Mouse (Mus musculus): ENCODE results near the gene Chd6. TPM values are rescaled to one million over a fixed set of nuclear protein-coding genes. Genes with fewer than 3 reads are reported as not detected.

Chd6 gene
- polyA plus RNA-seq, 1 experiment: 9.5 TPM

GRCm38 (mm10) chr2:160955331-160955730 lies 153.5 kb downstream of the Chd6 start:
- Histone ChIP-seq H3K4me1 (ENCODE audit: control insufficient read depth, insufficient read depth, insufficient read length) (no peaks in the 10 kb centered on the region), H3K36me3 (ENCODE audit: control insufficient read depth, insufficient read depth, low read length) (peaks cover 38% of the 10 kb centered on the region), H3K4me3 (ENCODE audit: extremely low read depth, insufficient read depth, insufficient read length) (no peak overlapping the region), H3K27me3 (ENCODE audit: control insufficient read depth, insufficient read depth, low read length) (no peaks in the 10 kb centered on the region), H3K27ac (ENCODE audit: insufficient read depth, low read length) (no peak overlapping the region)
- 86% methylated on average over 7 of the region's 7 CpGs for WGBS
- DNase-seq (ENCODE audit: low read depth in 1 of 2, low spot score in 2 of 2): no peak
- TF ChIP-seq POLR2A (IDR thresholded peaks at IDR 0.05; ENCODE audit: low read depth, low read length) (no peak), CTCF (IDR thresholded peaks at IDR 0.05; ENCODE audit: extremely low read depth, insufficient read depth, insufficient read length, insufficient replicate concordance) (no peak)

DNA sequence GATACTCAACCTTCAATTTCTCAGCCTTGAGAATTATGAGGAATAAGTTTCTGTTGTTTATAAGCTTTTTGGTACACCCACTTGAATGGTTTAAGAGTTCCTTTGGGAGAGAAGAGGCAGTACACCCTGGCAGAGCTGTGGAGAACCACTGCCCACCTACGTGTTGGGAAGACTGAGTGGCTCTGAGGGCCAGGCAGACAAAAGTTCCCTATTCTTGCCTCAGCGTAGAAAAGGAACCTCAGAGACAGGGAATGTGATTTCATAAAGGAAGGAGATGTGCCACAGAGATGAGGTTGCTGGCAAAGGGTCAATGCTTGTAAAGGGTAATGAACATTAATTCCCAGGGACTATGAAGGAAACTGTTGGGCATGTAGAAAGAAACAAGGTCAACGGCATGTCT lies 154.3 kb downstream of the Chd6 start:
- TF ChIP-seq CTCF (IDR thresholded peaks at IDR 0.05; ENCODE audit: extremely low read depth, insufficient read depth, insufficient read length, insufficient replicate concordance) (no peak), POLR2A (IDR thresholded peaks at IDR 0.05; ENCODE audit: low read depth, low read length) (no peak)
- H3K4me1 ChIP-seq (ENCODE audit: control insufficient read depth, insufficient read depth, insufficient read length): no peaks in the 10 kb centered on the region
- H3K4me3 ChIP-seq (ENCODE audit: extremely low read depth, insufficient read depth, insufficient read length): no peak overlapping the region
- no peak overlapping the region for H3K27ac ChIP-seq (ENCODE audit: insufficient read depth, low read length)
- no peak for DNase-seq (ENCODE audit: low read depth in 1 of 2, low spot score in 2 of 2)
- H3K27me3 ChIP-seq (ENCODE audit: control insufficient read depth, insufficient read depth, low read length): no peaks in the 10 kb centered on the region
- peaks cover 40% of the 10 kb centered on the region for H3K36me3 ChIP-seq (ENCODE audit: control insufficient read depth, insufficient read depth, low read length)
- WGBS: 89% methylated on average over 3 of the region's 3 CpGs

- H3K4me3 ChIP-seq (ENCODE audit: extremely low read depth, insufficient read depth, insufficient read length): no peak overlapping the region
- H3K27me3 ChIP-seq (ENCODE audit: control insufficient read depth, insufficient read depth, low read length): no peaks in the 10 kb centered on the region
- DNase-seq (ENCODE audit: low read depth in 1 of 2, low spot score in 2 of 2): no peak
- H3K4me1 ChIP-seq (ENCODE audit: control insufficient read depth, insufficient read depth, insufficient read length): no peaks in the 10 kb centered on the region
- 51% methylated on average over 7 of the region's 7 CpGs for WGBS
- H3K27ac ChIP-seq (ENCODE audit: insufficient read depth, low read length): no peak overlapping the region
- peaks cover 43% of the 10 kb centered on the region for H3K36me3 ChIP-seq (ENCODE audit: control insufficient read depth, insufficient read depth, low read length)
- TF ChIP-seq POLR2A (IDR thresholded peaks at IDR 0.05; ENCODE audit: low read depth, low read length) (no peak), CTCF (IDR thresholded peaks at IDR 0.05; ENCODE audit: extremely low read depth, insufficient read depth, insufficient read length, insufficient replicate concordance) (no peak)
Observed at GRCm38 (mm10) chr2:160953131-160953873, 155.6 kb downstream of the Chd6 start.

DNA sequence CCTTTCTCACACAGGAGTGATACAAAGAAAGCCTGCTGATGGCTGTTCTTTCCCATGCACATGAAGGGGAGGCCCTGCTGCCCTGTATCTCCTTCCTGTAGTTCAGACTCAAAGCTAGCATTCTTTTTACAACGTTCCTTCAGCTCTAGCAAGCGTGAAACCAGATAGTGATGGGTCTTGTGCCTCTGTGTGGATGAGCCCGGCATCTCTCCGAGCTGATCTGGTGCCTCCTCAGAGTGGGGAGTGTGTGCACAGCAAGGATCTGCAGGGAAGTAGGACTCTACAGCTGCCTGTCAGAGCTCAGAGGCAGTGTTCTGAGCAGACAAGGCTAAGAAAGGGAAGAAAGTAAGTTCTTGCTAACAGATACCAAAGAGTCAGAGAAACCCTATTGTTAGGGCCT lies 157.3 kb downstream of the Chd6 start:
- TF ChIP-seq POLR2A (IDR thresholded peaks at IDR 0.05; ENCODE audit: low read depth, low read length): no peak
- TF ChIP-seq CTCF (IDR thresholded peaks at IDR 0.05; ENCODE audit: extremely low read depth, insufficient read depth, insufficient read length, insufficient replicate concordance): no peak
- H3K36me3 ChIP-seq (ENCODE audit: control insufficient read depth, insufficient read depth, low read length): peaks cover 43% of the 10 kb centered on the region

DNA sequence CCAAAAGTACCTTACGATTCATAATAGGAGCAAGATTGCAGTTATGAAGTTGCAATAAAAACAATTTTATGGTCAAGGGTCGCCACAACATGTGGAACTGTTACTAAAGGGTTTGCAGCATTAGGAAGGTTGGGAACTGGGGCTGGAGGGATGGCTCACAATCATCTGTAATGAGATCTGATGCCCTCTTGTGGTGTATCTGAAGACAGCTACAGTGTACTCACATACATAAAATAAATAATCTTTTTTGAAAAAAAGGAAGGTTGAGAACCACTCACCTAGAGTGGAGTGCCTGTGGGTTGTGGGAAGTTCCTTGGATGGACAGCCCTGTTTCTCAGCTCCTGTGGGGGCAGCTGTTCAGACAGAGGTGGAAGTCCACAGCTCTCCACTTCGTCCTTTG lies 166.4 kb downstream of the Chd6 start:
- no peaks in the 10 kb centered on the region for H3K27me3 ChIP-seq (ENCODE audit: control insufficient read depth, insufficient read depth, low read length)
- DNase-seq (ENCODE audit: low read depth in 1 of 2, low spot score in 2 of 2): no peak
- no peaks in the 10 kb centered on the region for H3K36me3 ChIP-seq (ENCODE audit: control insufficient read depth, insufficient read depth, low read length)
- no peak overlapping the region for H3K27ac ChIP-seq (ENCODE audit: insufficient read depth, low read length)
- no peaks in the 10 kb centered on the region for H3K4me1 ChIP-seq (ENCODE audit: control insufficient read depth, insufficient read depth, insufficient read length)
- TF ChIP-seq POLR2A (IDR thresholded peaks at IDR 0.05; ENCODE audit: low read depth, low read length): no peak
- TF ChIP-seq CTCF (IDR thresholded peaks at IDR 0.05; ENCODE audit: extremely low read depth, insufficient read depth, insufficient read length, insufficient replicate concordance): no peak
- H3K4me3 ChIP-seq (ENCODE audit: extremely low read depth, insufficient read depth, insufficient read length): no peak overlapping the region
- WGBS: 65% methylated on average over 3 of the region's 3 CpGs

More for the DNA sequence above, 157.3 kb downstream of the Chd6 start:
- no peak for DNase-seq (ENCODE audit: low read depth in 1 of 2, low spot score in 2 of 2)
- Histone ChIP-seq H3K27me3 (ENCODE audit: control insufficient read depth, insufficient read depth, low read length) (no peaks in the 10 kb centered on the region), H3K27ac (ENCODE audit: insufficient read depth, low read length) (no peak overlapping the region), H3K4me1 (ENCODE audit: control insufficient read depth, insufficient read depth, insufficient read length) (no peaks in the 10 kb centered on the region), H3K4me3 (ENCODE audit: extremely low read depth, insufficient read depth, insufficient read length) (no peak overlapping the region)
- 85% methylated on average over 4 of the region's 4 CpGs for WGBS

GRCm38 (mm10) chr2:160940930-160941709 lies 167.8 kb downstream of the Chd6 start:
- Histone ChIP-seq H3K4me3 (ENCODE audit: extremely low read depth, insufficient read depth, insufficient read length) (no peak overlapping the region), H3K27ac (ENCODE audit: insufficient read depth, low read length) (no peak overlapping the region), H3K4me1 (ENCODE audit: control insufficient read depth, insufficient read depth, insufficient read length) (no peaks in the 10 kb centered on the region), H3K36me3 (ENCODE audit: control insufficient read depth, insufficient read depth, low read length) (no peaks in the 10 kb centered on the region), H3K27me3 (ENCODE audit: control insufficient read depth, insufficient read depth, low read length) (no peaks in the 10 kb centered on the region)
- TF ChIP-seq CTCF (IDR thresholded peaks at IDR 0.05; ENCODE audit: extremely low read depth, insufficient read depth, insufficient read length, insufficient replicate concordance): no peak
- no peak for TF ChIP-seq POLR2A (IDR thresholded peaks at IDR 0.05; ENCODE audit: low read depth, low read length)
- WGBS: 81% methylated on average over 17 of the region's 17 CpGs
- DNase-seq (ENCODE audit: low read depth in 1 of 2, low spot score in 2 of 2): no peak

- H3K27me3 ChIP-seq (ENCODE audit: control insufficient read depth, insufficient read depth, low read length): no peaks in the 10 kb centered on the region
- DNase-seq (ENCODE audit: low read depth in 1 of 2, low spot score in 2 of 2): no peak
- TF ChIP-seq POLR2A (IDR thresholded peaks at IDR 0.05; ENCODE audit: low read depth, low read length) (no peak), CTCF (IDR thresholded peaks at IDR 0.05; ENCODE audit: extremely low read depth, insufficient read depth, insufficient read length, insufficient replicate concordance) (no peak)
- no peak overlapping the region for H3K27ac ChIP-seq (ENCODE audit: insufficient read depth, low read length)
- no peaks in the 10 kb centered on the region for H3K4me1 ChIP-seq (ENCODE audit: control insufficient read depth, insufficient read depth, insufficient read length)
- 74% methylated on average over 4 of the region's 4 CpGs for WGBS
- H3K4me3 ChIP-seq (ENCODE audit: extremely low read depth, insufficient read depth, insufficient read length): no peak overlapping the region
- H3K36me3 ChIP-seq (ENCODE audit: control insufficient read depth, insufficient read depth, low read length): no peaks in the 10 kb centered on the region
Observed at GRCm38 (mm10) chr2:160934451-160934850, 174.4 kb downstream of the Chd6 start.

All from spleen, adult 2 months (tissue).